Mouse (Mus musculus) CH12.LX (cell line): ENCODE data around the gene St3gal3. TPM values are rescaled to one million over a fixed set of nuclear protein-coding genes. Genes with fewer than 3 reads are reported as not detected.

Experiments
- DNase-seq: peaks from one replicate; pipeline ENCODE4 v3.0.0-alpha.2; 2013; ENCODE audit errors: extremely low read depth
- H3K27ac ChIP-seq: 2 replicates; pipeline ENCODE4 v1.5.1; 2012; ENCODE audit warnings: low read depth, mild to moderate bottlenecking, control low read depth, moderate library complexity; ENCODE audit not compliant: insufficient read depth
- H3K27me3 ChIP-seq: replicated peaks from 2 replicates; pipeline ENCODE3; 2012; ENCODE audit warnings: inconsistent platforms
- H3K36me3 ChIP-seq, 2 experiments: replicated peaks in 1 of 2; 2 replicates each; pipeline versions ENCODE3 to v1.6.1; 2012; ENCODE audit warnings: inconsistent platforms in 1 of 2, low read length in 1 of 2, mild to moderate bottlenecking in 1 of 2, mixed read lengths in 1 of 2, moderate library complexity in 1 of 2; ENCODE audit not compliant: control insufficient read depth in 1 of 2, insufficient read depth in 1 of 2
- H3K4me1 ChIP-seq, 2 experiments: 2 replicates each; pipeline ENCODE4 v1.6.1; 2012; ENCODE audit warnings: inconsistent platforms in 1 of 2, moderate library complexity in 1 of 2; ENCODE audit not compliant: insufficient read depth in 2 of 2, control insufficient read depth in 1 of 2
- H3K4me2 ChIP-seq: 2 replicates; pipeline ENCODE4 v1.6.1; 2012; ENCODE audit warnings: low read depth, mild to moderate bottlenecking, control low read depth; ENCODE audit not compliant: poor library complexity, insufficient read depth, severe bottlenecking
- H3K4me3 ChIP-seq, 3 experiments: fragments of 150-350 bp in 1 of 3; sonication (generic) in 1 of 3; replicated peaks in 1 of 3; 2 replicates each; pipeline versions ENCODE3 to v1.5.1; 2011 to 2012; ENCODE audit warnings: low read depth in 2 of 3, low read length in 2 of 3, mild to moderate bottlenecking in 2 of 3, moderate library complexity in 2 of 3, control low read depth in 1 of 3, improper control_type of control experiment in 1 of 3, inconsistent platforms in 1 of 3, mixed read lengths in 1 of 3; ENCODE audit not compliant: poor library complexity in 1 of 3
- H3K79me2 ChIP-seq: replicated peaks from 2 replicates; pipeline ENCODE4 v1.6.1; 2012; ENCODE audit warnings: mild to moderate bottlenecking, moderate library complexity; ENCODE audit not compliant: control insufficient read depth, poor library complexity, insufficient read depth, severe bottlenecking; ENCODE audit errors: extremely low read depth
- H3K9ac ChIP-seq: 2 replicates; pipeline ENCODE4 v1.6.1; 2012; ENCODE audit warnings: low read depth, mild to moderate bottlenecking, control low read depth, moderate library complexity; ENCODE audit not compliant: insufficient read depth
- H3K9me3 ChIP-seq: replicated peaks from 2 replicates; pipeline ENCODE3; 2012; ENCODE audit warnings: low read length, inconsistent platforms, mixed read lengths
- CHD1 ChIP-seq: IDR thresholded peaks from 2 replicates; pipeline ENCODE4 v1.6.1; 2012; ENCODE audit warnings: low read depth, low read length, improper control_type of control experiment, inconsistent platforms
- CHD2 ChIP-seq: IDR thresholded peaks from 2 replicates; pipeline ENCODE4 v1.6.1; 2011; ENCODE audit warnings: low read length, improper control_type of control experiment
- CTCF ChIP-seq, 2 experiments: IDR thresholded peaks in 1 of 2; conservative IDR thresholded peaks in 1 of 2; 2 replicates each; pipeline ENCODE4 v1.5.1; 2011 to 2012; ENCODE audit warnings: low read depth in 2 of 2, low read length in 2 of 2, improper control_type of control experiment in 1 of 2, inconsistent platforms in 1 of 2, mild to moderate bottlenecking in 1 of 2, moderate library complexity in 1 of 2
- JUND ChIP-seq: conservative IDR thresholded peaks from 2 replicates; pipeline ENCODE4 v1.6.1; 2011; ENCODE audit warnings: low read depth, low read length, improper control_type of control experiment
- KAT2A ChIP-seq: IDR thresholded peaks from 2 replicates; pipeline ENCODE4 v1.6.1; 2012; ENCODE audit warnings: low read length, improper control_type of control experiment, inconsistent platforms; ENCODE audit not compliant: insufficient replicate concordance
- MAFK ChIP-seq: IDR thresholded peaks from 2 replicates; pipeline ENCODE4 v1.6.1; 2011; ENCODE audit warnings: low read length, improper control_type of control experiment; ENCODE audit not compliant: insufficient replicate concordance
- MAZ ChIP-seq: IDR thresholded peaks from 2 replicates; pipeline ENCODE4 v1.6.1; 2012; ENCODE audit warnings: low read depth, mild to moderate bottlenecking, inconsistent platforms, low read length, improper control_type of control experiment, moderate library complexity
- MEF2A ChIP-seq: IDR thresholded peaks from 2 replicates; pipeline ENCODE4 v1.6.1; 2014; ENCODE audit warnings: low read depth, mild to moderate bottlenecking, inconsistent platforms, low read length, improper control_type of control experiment, borderline replicate concordance
- NRF1 ChIP-seq: IDR thresholded peaks from 2 replicates; pipeline ENCODE4 v1.6.1; 2014; ENCODE audit warnings: low read depth, mild to moderate bottlenecking, inconsistent platforms, low read length, improper control_type of control experiment, moderate library complexity
- POLR2A ChIP-seq: IDR thresholded peaks from 2 replicates; pipeline ENCODE4 v1.6.1; 2011; ENCODE audit warnings: low read depth, mild to moderate bottlenecking, improper control_type of control experiment, low read length
- RAD21 ChIP-seq: IDR thresholded peaks from 2 replicates; pipeline ENCODE4 v1.6.1; 2011; ENCODE audit warnings: low read depth, mild to moderate bottlenecking, low read length, improper control_type of control experiment, moderate library complexity
- RCOR1 ChIP-seq: conservative IDR thresholded peaks from 2 replicates; pipeline ENCODE4 v1.6.1; 2012; ENCODE audit warnings: low read depth, mild to moderate bottlenecking, inconsistent platforms, low read length, improper control_type of control experiment
- SMC3 ChIP-seq: IDR thresholded peaks from 2 replicates; pipeline ENCODE4 v1.6.1; 2011; ENCODE audit warnings: low read depth, low read length, improper control_type of control experiment
- TBP ChIP-seq: conservative IDR thresholded peaks from 2 replicates; pipeline ENCODE4 v1.6.1; 2011; ENCODE audit warnings: low read depth, low read length, improper control_type of control experiment
- ZKSCAN1 ChIP-seq: IDR thresholded peaks from 2 replicates; pipeline ENCODE4 v1.6.1; 2012; ENCODE audit warnings: low read depth, inconsistent platforms, low read length, improper control_type of control experiment, borderline replicate concordance
- ZMIZ1 ChIP-seq: IDR thresholded peaks from 2 replicates; pipeline ENCODE4 v1.6.1; 2012; ENCODE audit warnings: low read depth, mild to moderate bottlenecking, inconsistent platforms, low read length, improper control_type of control experiment
- ZNF384 ChIP-seq: IDR thresholded peaks from 2 replicates; pipeline ENCODE4 v1.6.1; 2012; ENCODE audit warnings: low read depth, low read length, improper control_type of control experiment, inconsistent platforms
- dilution Hi-C: fragments of 300-500 bp; cut with MboI; formaldehyde crosslinking; loops from 2 replicates; pipeline ENCODE4 v1.14.3; 2020; ENCODE audit warnings: low sequenced_read_pairs; ENCODE audit not compliant: extremely low pct_unique_long_range_greater_than_20kb, extremely low pct_ligation_motif_present
- in situ Hi-C: fragments of 300-500 bp; cut with MboI; formaldehyde crosslinking; loops from 3 replicates; pipeline ENCODE4 v1.14.3; 2019; ENCODE audit warnings: low sequenced_read_pairs, low pct_ligation_motif_present, low pct_unique_long_range_greater_than_20kb, mixed read lengths
- polyA plus RNA-seq: library from polyadenylated mRNA; unstranded; fragments of >175 nt; gene quantifications from 2 replicates; pipeline ENCODE4 v1.2.1, GENCODE M21; 2012; ENCODE audit warnings: low read depth; ENCODE audit not compliant: insufficient read length
- total RNA-seq, 2 experiments: library from RNA; depleted of rRNA; stranded (reverse); fragments of 300-350 nt in 1 of 2; fragments of >200 nt in 1 of 2; gene quantifications; 2 replicates each; pipeline ENCODE4 v1.2.3; 2012 to 2014

St3gal3 gene
- total and polyA plus RNA-seq, 3 experiments: 7.1 to 10.1 (median 8.2) TPM

DNA sequence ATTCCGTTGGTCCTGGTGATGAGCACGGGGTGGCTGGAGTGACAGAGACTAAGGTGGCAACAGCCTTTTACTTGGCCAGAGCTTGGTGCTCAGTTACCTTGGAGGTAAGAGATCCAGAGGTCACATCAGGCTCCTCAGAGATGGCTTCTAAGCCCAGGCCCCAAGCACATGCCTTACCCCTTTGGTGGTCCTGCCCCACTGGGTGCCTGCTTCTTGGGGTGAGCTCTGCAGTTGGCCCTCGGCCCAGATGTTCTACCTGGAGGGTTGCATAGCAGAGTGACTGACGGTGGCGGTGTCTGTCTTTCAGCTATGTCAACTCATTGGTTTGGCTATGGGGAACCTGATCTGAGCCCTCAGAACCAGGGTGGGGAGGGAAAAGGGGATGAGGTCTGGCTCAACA lies 138.0 kb downstream of the St3gal3 start:
- Histone ChIP-seq H3K27me3 (no peaks in the 10 kb centered on the region), H3K4me2 (no peak overlapping the region), H3K27ac (no peak overlapping the region), H3K4me3 (no peak overlapping the region), H3K36me3 (peaks cover 0 to 15% of the 10 kb centered on the region in 2 experiments), H3K9ac (no peak overlapping the region), H3K4me1 (peaks cover 0 to 18% of the 10 kb centered on the region in 2 experiments; a peak in 1 of 4 replicates), H3K9me3 (no peaks in the 10 kb centered on the region), H3K79me2 (no peaks in the 10 kb centered on the region; the same call in 1 of the 2 replicates)
- TF ChIP-seq JUND (no peak), TBP (no peak), KAT2A (no peak), CTCF (conservative IDR thresholded peaks at IDR 0.05 in 1 of 2, IDR thresholded peaks at IDR 0.05 in 1 of 2; ENCODE audit: low read depth in 2 of 2, low read length in 2 of 2) (no peak)
- dilution Hi-C loops (no loop called here), in situ Hi-C loops (no loop called here)
- DNase-seq: no peak

DNA sequence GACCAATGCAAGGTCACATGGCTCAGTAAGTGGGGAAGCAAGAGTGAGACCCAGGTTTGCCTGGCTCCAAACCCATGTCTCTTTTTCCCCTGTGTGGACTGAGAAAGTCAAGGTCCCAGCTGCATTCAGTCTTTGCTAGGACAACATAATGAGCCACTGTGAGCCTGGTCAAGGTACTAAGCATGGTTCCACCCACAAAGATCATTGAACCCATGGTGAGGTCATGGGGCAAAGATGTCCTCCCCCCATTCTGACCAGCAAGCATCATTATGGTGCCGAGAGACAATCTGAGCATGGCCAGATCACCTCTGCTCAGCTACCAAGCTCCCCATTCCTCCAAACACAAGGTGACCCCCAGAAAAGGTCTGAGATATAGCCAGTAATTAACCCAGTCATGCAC lies 139.3 kb downstream of the St3gal3 start:
- no peak overlapping the region for H3K9ac ChIP-seq
- no peak for TF ChIP-seq KAT2A
- TF ChIP-seq JUND: no peak
- TF ChIP-seq MAFK: no peak
- no peak for TF ChIP-seq RCOR1
- no peak for TF ChIP-seq MEF2A
- no peak for TF ChIP-seq RAD21
- no peak for TF ChIP-seq CTCF (conservative IDR thresholded peaks at IDR 0.05 in 1 of 2, IDR thresholded peaks at IDR 0.05 in 1 of 2; ENCODE audit: low read depth in 2 of 2, low read length in 2 of 2)
- TF ChIP-seq CHD2: no peak
- no peak for TF ChIP-seq CHD1
- no peak for TF ChIP-seq SMC3
- no peak for TF ChIP-seq POLR2A
- no peak for TF ChIP-seq ZKSCAN1
- no peak for TF ChIP-seq TBP
- no peak for TF ChIP-seq MAZ
- TF ChIP-seq NRF1: no peak
- TF ChIP-seq ZMIZ1: no peak
- TF ChIP-seq ZNF384: no peak
- no peak overlapping the region for H3K27ac ChIP-seq
- dilution Hi-C loops (no loop called here), in situ Hi-C loops (no loop called here)
- H3K27me3 ChIP-seq: no peaks in the 10 kb centered on the region
- H3K79me2 ChIP-seq: no peaks in the 10 kb centered on the region; the same call in 1 of the 2 replicates
- peaks cover 0 to 15% of the 10 kb centered on the region in 2 experiments for H3K36me3 ChIP-seq
- no peak overlapping the region for H3K4me2 ChIP-seq
- no peak for DNase-seq
- no peak overlapping the region for H3K4me3 ChIP-seq
- no peaks in the 10 kb centered on the region for H3K9me3 ChIP-seq
- H3K4me1 ChIP-seq: peaks cover 0 to 18% of the 10 kb centered on the region in 2 experiments; a peak in 1 of 4 replicates
